Mouse (Mus musculus): ENCODE data around the gene Pck2.

Pck2 gene

GRCm38 (mm10) chr14:55527940-55528339 lies 12.1 kb upstream of the Pck2 start:
- DNase-seq (ENCODE audit: low spot score in 2 of 2) = no peak

GRCm38 (mm10) chr14:55536116-55536745 lies 3.8 kb upstream of the Pck2 start:
- no peak for DNase-seq (ENCODE audit: low spot score in 2 of 2)

GRCm38 (mm10) chr14:55540787-55541321 lies 788 bp downstream of the Pck2 start:
- DNase-seq (ENCODE audit: low spot score in 2 of 2) = peak; percentile 62 to 63

GRCm38 (mm10) chr14:55542268-55542667 lies 2.2 kb downstream of the Pck2 start:
- no peak for DNase-seq (ENCODE audit: low spot score in 2 of 2)

- DNase-seq (ENCODE audit: low spot score in 2 of 2) = no peak
Observed at GRCm38 (mm10) chr14:55544334-55544733, 4.3 kb downstream of the Pck2 start.

GRCm38 (mm10) chr14:55550191-55550590 lies 10.1 kb downstream of the Pck2 start:
- no peak for DNase-seq (ENCODE audit: low spot score in 2 of 2)

GRCm38 (mm10) chr14:55551347-55551746 lies 11.3 kb downstream of the Pck2 start:
- DNase-seq (ENCODE audit: low spot score in 2 of 2) = no peak

- no peak for DNase-seq (ENCODE audit: low spot score in 2 of 2)
Observed at GRCm38 (mm10) chr14:55551794-55552193, 11.7 kb downstream of the Pck2 start.

- DNase-seq (ENCODE audit: low spot score in 2 of 2) = no peak
Observed at GRCm38 (mm10) chr14:55554635-55555034, 14.6 kb downstream of the Pck2 start.

GRCm38 (mm10) chr14:55555788-55556187 lies 15.7 kb downstream of the Pck2 start:
- DNase-seq (ENCODE audit: low spot score in 2 of 2) = no peak

GRCm38 (mm10) chr14:55557003-55557402 lies 16.9 kb downstream of the Pck2 start:
- peak in 1 of 2 experiments; percentile 56 for DNase-seq (ENCODE audit: low spot score in 2 of 2)

GRCm38 (mm10) chr14:55557587-55557986 lies 17.5 kb downstream of the Pck2 start:
- no peak for DNase-seq (ENCODE audit: low spot score in 2 of 2)

GRCm38 (mm10) chr14:55558740-55559448 lies 18.8 kb downstream of the Pck2 start:
- no peak for DNase-seq (ENCODE audit: low spot score in 2 of 2)

GRCm38 (mm10) chr14:55559799-55560201 lies 19.7 kb downstream of the Pck2 start, which contains the start of gene Dcaf11:
Gene Dcaf11 (plus strand): TSS chr14:55560006.
- DNase-seq (ENCODE audit: low spot score in 2 of 2) = peak; percentile 81 to 83

- peak; percentile 97 to 99 for DNase-seq (ENCODE audit: low spot score in 2 of 2)
Observed at GRCm38 (mm10) chr14:55560202-55561073, 20.4 kb downstream of the Pck2 start, which contains the start of gene A730061H03Rik. Gene A730061H03Rik (minus strand): TSS chr14:55560406.

- no peak for DNase-seq (ENCODE audit: low spot score in 2 of 2)
Observed at GRCm38 (mm10) chr14:55561860-55562259, 21.8 kb downstream of the Pck2 start.

- no peak for DNase-seq (ENCODE audit: low spot score in 2 of 2)
Observed at GRCm38 (mm10) chr14:55563249-55563648, 23.2 kb downstream of the Pck2 start.

GRCm38 (mm10) chr14:55565748-55566147 lies 25.7 kb downstream of the Pck2 start:
- DNase-seq (ENCODE audit: low spot score in 2 of 2) = no peak

- DNase-seq (ENCODE audit: low spot score in 2 of 2) = no peak
Observed at GRCm38 (mm10) chr14:55567496-55567895, 27.4 kb downstream of the Pck2 start.

- no peak for DNase-seq (ENCODE audit: low spot score in 2 of 2)
Observed at GRCm38 (mm10) chr14:55570588-55570987, 30.5 kb downstream of the Pck2 start.

GRCm38 (mm10) chr14:55571760-55572159 lies 31.7 kb downstream of the Pck2 start:
- no peak for DNase-seq (ENCODE audit: low spot score in 2 of 2)

- DNase-seq (ENCODE audit: low spot score in 2 of 2) = no peak
Observed at GRCm38 (mm10) chr14:55575302-55575701, 35.2 kb downstream of the Pck2 start, which contains the start of gene Fitm1. Gene Fitm1 (plus strand): TSS chr14:55575617.

Measured in frontal cortex, postnatal 14 days (tissue).